Mouse (Mus musculus): ENCODE data around the gene Pabpn1. TPM values are rescaled to one million over a fixed set of nuclear protein-coding genes. Genes with fewer than 3 reads are reported as not detected.
A peak's percentile ranks its signal among the peaks of the same experiment; 100 is the strongest.

Pabpn1 gene
- polyA plus RNA-seq, 1 experiment from 2014 or later: 203 TPM

- Histone ChIP-seq H3K4me2 (replicated peaks) (peak overlapping the region; percentile 69), H3K27me3 (no peaks in the 10 kb centered on the region), H3K36me3 (peaks cover 7% of the 10 kb centered on the region), H3K27ac (peak overlapping the region; percentile 91), H3K9me3 (peaks cover 6% of the 10 kb centered on the region), H3K4me1 (replicated peaks) (peaks cover 44% of the 10 kb centered on the region), H3K9ac (replicated peaks) (peak overlapping the region; percentile 73), H3K4me3 (replicated peaks) (peak overlapping the region; percentile 54)
- under 1% methylated on average over 53 of the region's 58 CpGs for WGBS
- ATAC-seq: peak; percentile 71
Measured at GRCm38 (mm10) chr14:54926401-54927158, 34.3 kb downstream of the Pabpn1 start.

GRCm38 (mm10) chr14:54927296-54927695 lies 35.0 kb downstream of the Pabpn1 start:
- Histone ChIP-seq H3K36me3 (no peaks in the 10 kb centered on the region), H3K9ac (replicated peaks) (peak overlapping the region; percentile 73), H3K4me1 (replicated peaks) (peaks cover 44% of the 10 kb centered on the region), H3K4me2 (replicated peaks) (peak overlapping the region; percentile 69), H3K27me3 (no peaks in the 10 kb centered on the region), H3K9me3 (no peaks in the 10 kb centered on the region), H3K4me3 (replicated peaks) (peak overlapping the region; percentile 54), H3K27ac (peak overlapping the region; percentile 91)
- WGBS: 14% methylated on average over 7 of the region's 7 CpGs
- no peak for ATAC-seq

GRCm38 (mm10) chr14:54929801-54930200 lies 37.5 kb downstream of the Pabpn1 start:
- ATAC-seq: no peak
- no peaks in the 10 kb centered on the region for H3K36me3 ChIP-seq
- WGBS: 84% methylated on average over 5 of the region's 5 CpGs
- H3K4me3 ChIP-seq (replicated peaks): no peak overlapping the region
- peaks cover 38% of the 10 kb centered on the region for H3K4me1 ChIP-seq (replicated peaks)
- H3K27me3 ChIP-seq: no peaks in the 10 kb centered on the region
- no peaks in the 10 kb centered on the region for H3K9me3 ChIP-seq
- no peak overlapping the region for H3K4me2 ChIP-seq (replicated peaks)
- H3K27ac ChIP-seq: no peak overlapping the region
- H3K9ac ChIP-seq (replicated peaks): no peak overlapping the region

- 13% methylated on average over 2 of the region's 2 CpGs for WGBS
- ATAC-seq: no peak
- Histone ChIP-seq H3K9ac (replicated peaks) (no peak overlapping the region), H3K4me3 (replicated peaks) (no peak overlapping the region), H3K9me3 (no peaks in the 10 kb centered on the region), H3K4me2 (replicated peaks) (no peak overlapping the region), H3K27me3 (no peaks in the 10 kb centered on the region), H3K27ac (no peak overlapping the region), H3K36me3 (no peaks in the 10 kb centered on the region), H3K4me1 (replicated peaks) (peaks cover 31% of the 10 kb centered on the region)
Measured at GRCm38 (mm10) chr14:54930431-54930830, 38.1 kb downstream of the Pabpn1 start.

- ATAC-seq: 0 out of 2 replicates have a peak, but pooled peaks have one; percentile 16
Measured at GRCm38 (mm10) chr14:54932645-54933150, 40.4 kb downstream of the Pabpn1 start, which contains the start of gene Il25. TSS of gene Il25 (plus strand) at chr14:54932695.

GRCm38 (mm10) chr14:54935904-54936830 lies 43.9 kb downstream of the Pabpn1 start, which contains the start of gene Cmtm5:
TSS of gene Cmtm5 (plus strand) at chr14:54936261.
- Histone ChIP-seq H3K9ac (replicated peaks) (peak within 1 kb of the TSS; percentile 44; the same call in 1 of the 2 replicates), H3K4me2 (replicated peaks) (no peak within 1 kb of the TSS), H3K4me3 (replicated peaks) (no peak within 1 kb of the TSS), H3K27ac (0 out of 2 replicates have a peak within 1 kb of the TSS, but pooled peaks have one; percentile 30), H3K36me3 (no peaks in the 10 kb centered on the region), H3K4me1 (replicated peaks) (peaks cover 16% of the 10 kb centered on the region), H3K27me3 (no peaks in the 10 kb centered on the region), H3K9me3 (no peaks in the 10 kb centered on the region)
- WGBS: 43% methylated on average over 8 of the region's 8 CpGs
- ATAC-seq: 0 out of 2 replicates have a peak, but pooled peaks have one; percentile 48

More at GRCm38 (mm10) chr14:54932645-54933150, 40.4 kb downstream of the Pabpn1 start, which contains the start of gene Il25:
- Histone ChIP-seq H3K9me3 (no peaks in the 10 kb centered on the region), H3K4me3 (replicated peaks) (no peak within 1 kb of the TSS), H3K9ac (replicated peaks) (no peak within 1 kb of the TSS), H3K4me2 (replicated peaks) (no peak within 1 kb of the TSS), H3K27me3 (no peaks in the 10 kb centered on the region), H3K4me1 (replicated peaks) (peaks cover 21% of the 10 kb centered on the region), H3K36me3 (no peaks in the 10 kb centered on the region), H3K27ac (no peak within 1 kb of the TSS)
- 37% methylated on average over 6 of the region's 6 CpGs for WGBS

GRCm38 (mm10) chr14:54936831-54937160 lies 44.5 kb downstream of the Pabpn1 start:
- Histone ChIP-seq H3K4me2 (replicated peaks) (no peak overlapping the region), H3K27ac (no peak overlapping the region), H3K4me1 (replicated peaks) (peaks cover 16% of the 10 kb centered on the region), H3K4me3 (replicated peaks) (no peak overlapping the region), H3K9me3 (no peaks in the 10 kb centered on the region), H3K27me3 (no peaks in the 10 kb centered on the region), H3K36me3 (no peaks in the 10 kb centered on the region), H3K9ac (replicated peaks) (peak overlapping the region; percentile 44; the same call in 1 of the 2 replicates)
- ATAC-seq: no peak
- 70% methylated on average over 6 of the region's 6 CpGs for WGBS

GRCm38 (mm10) chr14:54937361-54938182 lies 45.3 kb downstream of the Pabpn1 start:
- no peak overlapping the region for H3K9ac ChIP-seq (replicated peaks)
- 90% methylated on average over 16 of the region's 16 CpGs for WGBS
- H3K27ac ChIP-seq: no peak overlapping the region
- peaks cover 16% of the 10 kb centered on the region for H3K4me1 ChIP-seq (replicated peaks)
- H3K9me3 ChIP-seq: no peaks in the 10 kb centered on the region
- no peaks in the 10 kb centered on the region for H3K36me3 ChIP-seq
- no peak overlapping the region for H3K4me3 ChIP-seq (replicated peaks)
- no peak overlapping the region for H3K4me2 ChIP-seq (replicated peaks)
- no peaks in the 10 kb centered on the region for H3K27me3 ChIP-seq
- ATAC-seq: no peak

- Histone ChIP-seq H3K4me3 (replicated peaks) (no peak overlapping the region), H3K27me3 (no peaks in the 10 kb centered on the region), H3K4me1 (replicated peaks) (peaks cover 10% of the 10 kb centered on the region), H3K4me2 (replicated peaks) (no peak overlapping the region), H3K9me3 (no peaks in the 10 kb centered on the region), H3K9ac (replicated peaks) (no peak overlapping the region), H3K27ac (no peak overlapping the region), H3K36me3 (no peaks in the 10 kb centered on the region)
- ATAC-seq: no peak
- WGBS: 82% methylated on average over 15 of the region's 15 CpGs
Measured at GRCm38 (mm10) chr14:54938431-54939219, 46.3 kb downstream of the Pabpn1 start.

- Histone ChIP-seq H3K9me3 (no peaks in the 10 kb centered on the region), H3K4me2 (replicated peaks) (no peak overlapping the region), H3K27ac (no peak overlapping the region), H3K36me3 (no peaks in the 10 kb centered on the region), H3K9ac (replicated peaks) (no peak overlapping the region), H3K4me3 (replicated peaks) (no peak overlapping the region), H3K4me1 (replicated peaks) (peaks cover 10% of the 10 kb centered on the region), H3K27me3 (no peaks in the 10 kb centered on the region)
- no peak for ATAC-seq
- WGBS: 48% methylated on average over 12 of the region's 12 CpGs
Measured at GRCm38 (mm10) chr14:54939434-54940175, 47.3 kb downstream of the Pabpn1 start.
